Mouse (Mus musculus) embryonic stem cell, embryonic (primary cell): ENCODE measurements around the gene Rab25.

Experiments used
- CTCF ChIA-PET, 4 experiments: fragments of 300-600 bp in 2 of 4; fragments of 350-600 bp in 2 of 4; sonication (Branson Sonifier 250); formaldehyde crosslinking; loops; one replicate each; lab custom pipeline; 2022; ENCODE audit warnings: inconsistent platforms in 2 of 4; lab: Charles Lee
- POLR2A ChIA-PET, 4 experiments: fragments of 300-600 bp in 2 of 4; fragments of 350-600 bp in 2 of 4; sonication (Branson Sonifier 250); formaldehyde crosslinking; loops; one replicate each; lab custom pipeline; 2022; ENCODE audit warnings: antibody characterized with exemption in 4 of 4, inconsistent platforms in 1 of 4; lab: Charles Lee

Gene Rab25

DNA sequence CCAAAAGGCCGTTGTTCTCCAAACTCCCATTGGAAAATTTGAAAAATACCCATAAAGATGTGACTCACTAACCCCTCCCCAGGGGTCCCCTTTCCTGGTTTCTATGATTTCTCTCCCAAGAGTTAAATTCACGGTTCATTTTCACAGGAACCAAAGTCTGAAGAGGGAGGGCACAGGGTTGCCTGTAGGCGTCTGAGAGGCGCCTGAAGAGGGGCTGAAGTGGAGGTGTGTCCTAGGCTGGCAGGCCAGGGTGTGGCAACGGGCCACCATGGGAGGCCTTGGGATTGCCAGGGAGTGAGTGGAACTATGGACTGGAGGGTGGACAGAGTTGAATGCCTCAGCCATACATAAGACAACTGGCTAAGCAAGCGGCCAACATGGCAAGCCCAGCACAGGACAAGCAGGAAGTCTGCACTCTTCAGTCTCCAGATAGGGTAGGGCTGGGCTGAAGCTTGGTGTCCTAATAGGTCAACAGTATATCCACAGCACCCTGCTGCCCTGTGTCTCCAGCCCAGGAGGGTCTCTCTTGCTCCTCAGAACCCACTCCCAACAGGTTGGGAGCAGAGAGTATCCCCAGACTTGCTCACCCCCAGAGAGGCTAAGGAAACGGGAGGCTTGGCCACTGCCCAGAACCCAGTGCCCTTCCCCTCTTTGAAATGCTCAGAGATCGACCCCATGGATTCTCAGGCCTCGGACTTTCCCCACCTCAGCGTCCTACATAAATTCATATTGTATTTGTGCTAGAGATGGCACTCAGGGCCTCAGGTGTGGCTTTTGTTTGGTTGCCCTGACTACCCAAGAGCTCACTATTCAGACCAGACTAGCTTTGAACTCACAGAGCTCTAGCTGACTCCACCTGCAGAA is 33.6 kb downstream of the Rab25 start:
- CTCF ChIA-PET = interaction anchor here (0.6 to 15.7 kb wide), 9 partner anchors 9 to 375 kb away, joined by 3 to 199 read pairs (median 4); no protein-coding TSS in a partner anchor
- POLR2A ChIA-PET = interaction anchor here in 3 of 4 experiments (0.5 to 30.0 kb wide), 28 partner anchors 9 to 837 kb away, joined by 3 to 624 read pairs (median 6); partner anchors contain the start of genes Smg5 (in 2 of the 3), Tmem79 (in 2 of the 3), Pmf1 (in 1 of the 3) and Slc25a44 (in 1 of the 3)

DNA sequence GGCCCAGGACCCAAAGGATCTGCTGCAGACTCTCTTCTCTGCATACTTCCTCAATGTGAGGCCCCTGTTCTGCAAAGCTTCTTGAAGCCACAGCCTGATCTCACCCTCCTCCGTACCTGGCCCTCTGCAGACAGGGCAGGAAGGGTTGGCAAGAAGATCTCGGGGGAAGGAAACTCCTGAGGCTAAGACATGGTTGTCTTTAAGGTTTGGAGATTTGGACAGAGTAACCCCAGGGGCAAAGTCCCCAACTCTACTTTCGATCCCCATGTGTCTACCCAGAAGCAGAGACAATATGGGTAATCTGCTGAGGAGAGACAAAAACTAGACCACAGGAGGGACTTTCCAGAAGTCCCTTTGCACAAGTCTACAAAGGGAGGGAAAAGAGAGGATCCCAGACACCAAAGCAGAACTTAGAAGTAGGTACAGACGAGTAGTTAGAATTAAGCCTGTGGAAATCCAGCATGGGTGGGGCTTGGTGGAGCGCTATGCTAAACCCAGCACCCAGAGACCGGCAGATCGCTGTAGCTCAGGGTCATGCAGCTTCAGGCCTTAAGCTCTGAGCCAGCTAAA is 34.5 kb downstream of the Rab25 start:
- POLR2A ChIA-PET = interaction anchor here in 2 of 4 experiments (0.5 to 30.0 kb wide), 23 partner anchors 8 to 363 kb away, joined by 3 to 624 read pairs (median 12); partner anchors contain the start of genes Smg5 (in 2 of the 2), Tmem79 (in 2 of the 2), Mex3a (in 1 of the 2) and Pmf1 (in 1 of the 2)
- CTCF ChIA-PET = interaction anchor here in 2 of 4 experiments (1.5 to 15.7 kb wide), 4 partner anchors 8 to 27 kb away, joined by 5 to 199 read pairs (median 10); no protein-coding TSS in a partner anchor

DNA sequence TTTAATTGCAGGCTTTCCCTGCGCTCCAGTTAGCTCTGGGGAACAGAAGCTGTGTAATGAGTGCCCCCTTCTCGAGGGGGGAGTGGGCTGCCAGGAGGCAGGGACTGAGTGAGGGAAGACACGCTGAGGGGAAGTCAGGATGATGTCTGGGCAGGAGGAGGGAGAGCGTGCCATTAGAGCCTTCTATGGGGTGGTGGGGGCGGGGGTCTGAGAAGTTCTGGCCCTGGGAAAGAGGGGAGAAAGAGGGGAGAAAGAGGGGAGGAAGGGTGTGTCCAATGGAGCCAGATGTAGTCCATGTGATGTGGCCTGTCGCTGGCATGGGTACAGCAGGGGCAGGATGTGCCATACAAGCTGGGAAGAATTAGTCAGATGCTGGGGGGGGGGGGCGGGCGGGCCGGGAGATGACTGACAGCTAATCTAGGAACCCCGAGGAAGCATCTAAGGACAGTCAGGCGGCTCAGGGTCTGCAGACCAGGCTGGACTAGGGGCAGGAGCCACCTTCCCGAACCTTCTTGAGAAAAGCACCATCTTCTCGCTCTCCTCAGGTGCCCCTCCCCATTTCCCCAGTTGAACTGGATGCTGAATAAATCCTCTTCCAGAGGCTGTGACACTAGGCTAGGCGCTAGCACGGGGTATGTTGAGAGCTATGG is 35.1 kb downstream of the Rab25 start:
- CTCF ChIA-PET = interaction anchor here in 3 of 4 experiments (0.5 to 15.7 kb wide), 8 partner anchors 9 to 165 kb away, joined by 3 to 199 read pairs (median 4); no protein-coding TSS in a partner anchor
- POLR2A ChIA-PET = interaction anchor here in 3 of 4 experiments (0.5 to 30.0 kb wide), 35 partner anchors 7 to 363 kb away, joined by 3 to 624 read pairs (median 7); partner anchors contain the start of genes Pmf1 (in 3 of the 3), Mex3a (in 2 of the 3), Smg5 (in 2 of the 3) and Tmem79 (in 2 of the 3)

DNA sequence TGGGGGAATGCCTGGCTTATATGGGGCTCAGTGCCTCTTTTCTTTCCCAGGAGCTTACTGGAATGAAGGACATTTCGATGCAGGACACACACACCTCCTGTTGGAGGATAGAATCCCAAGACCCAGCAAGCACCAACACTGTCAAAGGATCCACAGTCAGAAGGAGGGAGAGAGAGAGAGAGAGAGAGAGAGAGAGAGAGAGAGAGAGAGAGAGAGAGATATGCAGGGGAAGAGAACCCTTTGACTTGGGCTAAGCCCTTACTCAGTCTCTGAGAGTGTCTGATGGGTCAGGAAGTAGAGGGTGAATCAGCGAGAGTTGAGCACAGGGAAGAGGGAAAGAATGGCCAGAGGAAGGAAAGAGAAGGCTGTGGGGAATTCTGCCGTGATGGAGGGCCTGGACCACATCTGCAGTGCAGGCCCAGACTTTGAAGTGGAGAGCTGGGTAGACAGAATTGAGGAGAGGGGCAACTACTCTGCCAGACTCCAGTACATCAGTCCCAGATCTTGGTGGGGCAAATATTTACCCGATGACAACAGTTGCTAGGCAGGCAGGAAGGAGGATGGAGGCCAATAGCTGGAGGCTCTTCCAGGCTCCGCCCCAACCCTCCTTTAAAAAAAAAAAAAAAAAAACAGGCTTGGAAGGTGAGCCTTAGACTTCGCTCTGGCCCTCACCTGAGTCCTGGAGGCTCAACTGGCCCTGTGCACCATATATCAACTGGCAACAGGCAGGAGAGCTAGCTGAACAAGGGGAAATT is 35.8 kb downstream of the Rab25 start:
- POLR2A ChIA-PET = interaction anchor here (0.6 to 30.0 kb wide), 45 partner anchors 9 to 362 kb away, joined by 3 to 624 read pairs (median 6); partner anchors contain the start of genes Pmf1 (in 3 of the 4), Mex3a (in 2 of the 4), Smg5 (in 2 of the 4) and Tmem79 (in 2 of the 4)

DNA sequence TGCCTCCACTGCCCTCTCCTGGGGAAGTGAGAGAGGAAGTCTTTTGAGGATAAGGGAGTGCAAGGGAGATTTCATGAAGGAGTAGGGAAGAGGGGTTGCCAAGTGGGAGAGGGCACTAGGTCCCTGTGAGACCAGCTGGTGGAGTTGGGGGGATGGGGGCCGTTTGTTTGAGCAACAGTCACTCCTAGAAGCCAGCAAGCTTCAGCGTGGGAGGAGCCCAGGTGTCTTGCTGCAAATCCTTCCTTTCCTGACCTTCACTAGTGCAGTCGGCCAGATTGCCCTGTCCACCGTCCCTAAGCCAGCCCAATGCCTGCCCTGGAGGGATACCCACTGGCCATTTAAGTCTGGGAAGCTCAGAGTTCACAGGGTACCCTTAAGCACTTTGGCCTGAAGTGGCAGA is 36.5 kb downstream of the Rab25 start:
- ChIA-PET POLR2A (interaction anchor here (0.5 to 30.0 kb wide), 21 partner anchors 8 to 353 kb away, joined by 3 to 624 read pairs (median 11); partner anchors contain the start of genes Pmf1 (in 3 of the 4), Smg5 (in 2 of the 4) and Tmem79 (in 2 of the 4)), CTCF (interaction anchor here in 1 of 4 experiments (3.2 to 15.7 kb wide), 2 partner anchors 10 to 25 kb away, joined by 10 to 199 read pairs; no protein-coding TSS in a partner anchor)

More for the DNA sequence above, 35.8 kb downstream of the Rab25 start:
- CTCF ChIA-PET = interaction anchor here (0.5 to 15.7 kb wide), 11 partner anchors 10 to 969 kb away, joined by 3 to 199 read pairs (median 4); no protein-coding TSS in a partner anchor

DNA sequence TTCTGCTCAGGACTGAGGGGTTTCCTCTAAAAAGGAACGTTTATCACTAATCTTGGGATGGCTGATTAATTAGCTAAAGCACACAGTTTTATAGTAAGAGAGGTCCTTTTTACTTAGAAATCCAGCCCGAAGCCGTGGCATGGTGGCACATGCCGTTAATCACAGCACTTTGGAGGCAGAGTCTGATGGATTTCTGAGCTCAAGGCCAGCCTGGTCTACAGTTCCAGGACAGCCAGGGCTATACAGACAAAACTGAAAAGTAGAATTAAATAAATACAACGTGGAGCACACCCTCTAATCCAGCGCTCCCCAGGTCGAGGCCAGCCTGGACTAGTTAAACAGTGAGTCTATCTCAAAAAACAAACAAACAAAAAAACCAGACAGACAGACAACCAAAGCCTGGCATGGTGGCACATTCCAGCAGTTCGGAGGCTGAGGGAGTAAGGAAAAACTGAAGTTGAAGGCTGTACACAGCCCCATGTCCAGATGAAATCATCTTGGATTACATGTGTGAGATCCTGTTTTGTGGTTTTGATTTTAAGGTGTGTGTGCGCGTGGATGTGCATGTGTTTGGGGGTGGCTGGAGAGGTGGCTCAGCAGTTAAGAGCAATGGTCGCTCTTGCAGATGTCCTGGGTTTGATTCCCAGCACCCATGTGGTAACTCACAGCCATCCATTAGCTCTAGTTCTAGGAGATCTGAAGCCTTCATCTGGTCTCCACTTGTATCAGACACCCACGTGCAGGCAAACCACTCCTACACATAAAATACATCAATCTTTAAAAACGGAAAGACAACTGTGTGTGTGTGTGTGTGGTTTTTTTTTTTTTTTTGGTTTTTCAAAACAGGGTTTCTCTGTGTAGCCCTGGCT is 37.4 kb downstream of the Rab25 start:
- ChIA-PET POLR2A (interaction anchor here (0.6 to 30.0 kb wide), 43 partner anchors 8 to 512 kb away, joined by 3 to 624 read pairs (median 6); partner anchors contain the start of genes Smg5 (in 2 of the 4), Ssr2 (in 2 of the 4), Tmem79 (in 2 of the 4) and Bglap (in 1 of the 4)), CTCF (interaction anchor here in 3 of 4 experiments (0.6 to 15.7 kb wide), 11 partner anchors 11 to 288 kb away, joined by 3 to 199 read pairs (median 6); partner anchors contain the start of gene Lamtor2 (in 1 of the 3))

DNA sequence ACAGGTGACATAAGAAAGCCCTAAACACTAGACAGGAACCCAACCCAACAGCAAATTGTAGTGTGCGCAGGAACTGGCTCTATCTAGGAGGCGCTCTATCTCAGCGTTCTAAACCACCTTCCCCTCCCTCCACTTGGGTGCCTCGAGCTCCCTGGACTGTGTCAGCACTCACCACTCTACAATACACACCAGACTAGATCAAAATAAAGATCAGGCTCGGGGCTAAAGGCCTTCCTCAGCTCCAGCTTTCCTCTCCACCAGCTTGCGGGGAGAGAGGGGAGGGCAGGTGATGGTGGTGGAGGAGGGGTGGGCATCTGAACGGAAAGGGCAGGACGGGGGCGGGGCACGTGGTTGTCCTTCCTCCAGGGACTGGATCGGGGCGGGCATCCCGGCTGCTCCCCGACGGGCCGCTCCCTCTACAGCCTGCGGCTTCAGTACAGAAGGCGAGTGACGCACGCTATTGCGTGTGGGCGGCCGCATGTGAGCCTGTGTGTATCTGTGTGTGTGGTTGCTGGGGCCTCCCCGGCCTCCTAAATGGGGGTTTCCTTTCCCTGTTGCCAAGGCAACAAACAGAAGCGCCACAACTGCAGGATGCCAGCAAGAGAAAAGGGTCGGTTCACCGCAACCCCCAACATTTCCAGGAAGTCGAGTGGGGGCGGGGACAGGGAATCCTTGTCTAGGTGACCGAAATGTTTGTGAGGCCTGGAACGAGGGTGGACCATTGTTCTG is 38.2 kb downstream of the Rab25 start, which contains the start of gene Lmna:
Gene Lmna (minus strand): TSS at position 265 of the 729 bp plus-strand sequence.
- ChIA-PET POLR2A (interaction anchor here (0.6 to 30.0 kb wide), 74 partner anchors 7 to 908 kb away, joined by 3 to 624 read pairs (median 4); partner anchors contain the start of genes Ssr2 (in 3 of the 4), Slc25a44 (in 2 of the 4), Smg5 (in 2 of the 4) and Tmem79 (in 2 of the 4)), CTCF (interaction anchor here (0.6 to 1.5 kb wide), 35 partner anchors 10 to 226 kb away, joined by 3 to 21 read pairs (median 4); partner anchors contain the start of genes Bglap2 (in 1 of the 4), Cct3 (in 1 of the 4), Lamtor2 (in 1 of the 4) and Rab25 (in 1 of the 4))

DNA sequence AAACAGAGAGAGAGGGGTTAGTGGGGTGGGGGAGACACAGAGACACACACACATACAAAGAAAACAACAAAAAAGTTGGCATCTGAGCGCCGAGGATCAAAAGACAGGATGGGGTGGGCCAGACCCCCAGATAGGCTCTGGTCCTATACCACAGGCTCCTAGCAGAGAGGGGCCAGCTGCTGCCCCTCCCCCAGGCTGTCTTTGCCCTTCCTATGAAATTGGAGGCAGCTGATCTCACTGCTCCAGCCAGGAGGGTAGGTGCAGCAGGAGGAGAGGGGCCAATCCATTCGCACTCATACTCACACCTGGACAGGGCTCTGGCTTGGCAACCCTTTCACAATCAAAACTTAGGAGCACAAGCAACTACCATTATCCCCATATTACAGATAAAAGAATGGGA is 38.9 kb downstream of the Rab25 start:
- CTCF ChIA-PET = interaction anchor here (0.6 to 1.5 kb wide), 36 partner anchors 9 to 225 kb away, joined by 3 to 21 read pairs (median 4); partner anchors contain the start of genes Bglap2 (in 1 of the 4), Cct3 (in 1 of the 4), Lamtor2 (in 1 of the 4) and Rab25 (in 1 of the 4)
- POLR2A ChIA-PET = interaction anchor here (0.5 to 30.0 kb wide), 65 partner anchors 7 to 909 kb away, joined by 3 to 624 read pairs (median 4); partner anchors contain the start of genes Ssr2 (in 3 of the 4), Smg5 (in 2 of the 4), Tmem79 (in 2 of the 4) and Cks1b (in 1 of the 4)

DNA sequence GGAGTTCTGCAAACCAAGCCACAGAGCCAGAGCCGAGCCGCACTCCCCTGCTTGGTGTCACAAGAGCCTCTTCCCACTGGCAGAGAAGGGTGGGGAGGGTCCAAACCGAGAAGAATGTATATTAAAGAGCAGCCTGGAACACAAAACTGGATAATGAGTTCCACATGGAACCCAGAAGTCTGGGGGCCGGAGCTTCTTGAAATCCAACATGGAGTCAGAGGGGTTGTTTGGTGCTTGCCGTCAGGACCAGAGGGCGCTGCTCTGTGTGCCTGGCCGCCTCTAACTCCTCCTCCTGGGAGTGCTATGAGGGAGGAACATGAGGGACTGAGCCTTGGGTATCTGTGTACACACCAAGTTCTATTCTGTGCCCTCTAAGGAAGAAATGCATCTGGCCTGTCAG is 42.3 kb downstream of the Rab25 start:
- ChIA-PET POLR2A (interaction anchor here in 3 of 4 experiments (0.6 to 30.0 kb wide), 32 partner anchors 7 to 209 kb away, joined by 3 to 624 read pairs (median 5); partner anchors contain the start of genes Pmf1 (in 2 of the 3), Smg5 (in 2 of the 3), Tmem79 (in 2 of the 3) and Cct3 (in 1 of the 3)), CTCF (interaction anchor here (0.6 to 2.6 kb wide), 15 partner anchors 9 to 110 kb away, joined by 3 to 13 read pairs (median 5); partner anchors contain the start of gene Pmf1 (in 1 of the 4))

DNA sequence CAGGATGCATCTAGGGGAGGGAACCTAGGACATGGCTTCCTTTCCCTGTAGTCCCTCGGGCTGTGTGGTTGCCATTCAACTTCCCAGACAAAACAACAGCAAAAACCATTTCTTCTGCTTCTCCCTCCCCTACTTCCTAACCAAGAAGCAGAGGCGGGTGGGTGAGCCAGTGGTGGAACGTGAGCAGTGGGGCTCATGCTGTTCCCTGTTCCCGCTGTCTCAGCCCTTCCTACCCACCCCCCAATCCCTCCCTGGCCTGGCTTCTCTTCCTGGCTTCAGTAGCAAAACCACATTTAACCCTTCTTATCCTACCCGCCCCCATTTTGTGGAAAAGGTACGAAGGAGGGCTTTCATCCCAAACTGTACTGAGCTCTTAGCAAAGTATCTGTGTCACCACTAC is 43.0 kb downstream of the Rab25 start:
- CTCF ChIA-PET = interaction anchor here (0.6 to 2.6 kb wide), 16 partner anchors 10 to 111 kb away, joined by 3 to 13 read pairs (median 5); partner anchors contain the start of gene Pmf1 (in 1 of the 4)
- POLR2A ChIA-PET = interaction anchor here in 3 of 4 experiments (0.6 to 30.0 kb wide), 31 partner anchors 8 to 254 kb away, joined by 3 to 624 read pairs (median 6); partner anchors contain the start of genes Lamtor2 (in 2 of the 3), Pmf1 (in 2 of the 3), Smg5 (in 2 of the 3) and Tmem79 (in 2 of the 3)

DNA sequence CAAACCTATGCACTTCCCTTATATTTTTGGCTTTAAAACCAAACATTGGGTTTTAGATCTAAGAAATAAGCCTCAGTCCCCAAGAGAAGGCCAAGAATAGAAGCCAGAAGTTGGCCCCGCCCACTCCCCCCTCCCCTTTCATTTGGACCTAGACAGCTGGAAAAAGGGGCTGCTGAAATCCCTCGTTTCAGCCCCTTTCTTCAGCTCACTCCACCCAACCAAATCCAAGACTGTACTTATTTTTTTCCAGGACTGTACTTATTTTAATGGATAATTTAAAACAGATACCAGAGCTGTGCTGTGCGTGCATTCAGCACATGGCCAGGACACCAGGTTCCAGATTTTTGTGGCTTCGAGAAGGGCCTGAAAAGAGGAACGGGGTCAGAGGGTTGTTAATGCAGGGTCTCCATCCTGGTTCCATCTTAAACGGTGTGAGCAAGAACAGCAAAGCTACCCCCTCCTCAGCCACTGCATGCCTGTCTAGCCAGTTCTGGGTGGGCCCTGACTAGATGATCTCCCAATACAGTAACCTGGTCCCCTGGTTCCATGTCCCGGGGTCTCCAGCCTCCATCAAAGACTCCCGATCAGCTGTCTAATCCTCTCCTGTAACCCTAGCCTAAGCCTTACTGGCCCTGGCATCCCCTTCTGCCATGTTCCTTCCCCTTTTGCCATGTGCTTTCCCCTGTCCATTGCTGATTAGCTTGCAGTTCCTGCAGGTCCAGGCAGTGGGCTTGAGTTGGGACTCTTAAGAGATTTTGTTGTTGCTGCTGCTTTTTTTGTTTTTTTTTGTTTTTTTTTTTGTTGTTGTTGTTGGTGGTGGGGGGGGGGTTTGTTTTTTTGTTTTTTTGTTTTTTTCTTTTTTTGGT is 44.0 kb downstream of the Rab25 start:
- ChIA-PET POLR2A (interaction anchor here in 3 of 4 experiments (0.6 to 30.0 kb wide), 27 partner anchors 8 to 255 kb away, joined by 3 to 624 read pairs (median 6); partner anchors contain the start of genes Lamtor2 (in 2 of the 3), Lmna (in 1 of the 3), Mex3a (in 1 of the 3) and Pmf1 (in 1 of the 3)), CTCF (interaction anchor here in 2 of 4 experiments (0.6 to 3.4 kb wide), 7 partner anchors 18 to 112 kb away, joined by 3 to 17 read pairs (median 3); no protein-coding TSS in a partner anchor)

DNA sequence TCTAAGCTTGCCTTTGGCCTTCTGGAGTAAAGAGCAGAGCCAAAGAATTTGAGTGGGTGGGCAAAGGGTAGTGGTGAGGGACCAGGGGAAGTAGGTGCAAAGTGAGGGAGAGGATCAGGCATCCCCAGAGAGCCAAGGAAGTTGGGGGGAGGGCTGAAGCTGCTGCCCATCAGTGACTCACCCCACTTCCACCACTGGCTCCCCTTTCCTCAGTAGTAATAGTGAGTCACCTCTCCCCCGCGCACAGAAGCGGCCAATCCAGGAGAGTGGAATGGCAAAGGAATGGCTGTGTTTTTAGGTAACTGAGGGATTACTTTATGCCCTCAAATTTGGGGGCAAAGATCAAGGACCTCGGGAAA is 44.6 kb downstream of the Rab25 start:
- ChIA-PET CTCF (interaction anchor here in 3 of 4 experiments (0.7 to 3.4 kb wide), 5 partner anchors 18 to 53 kb away, joined by 3 to 17 read pairs (median 4); no protein-coding TSS in a partner anchor), POLR2A (interaction anchor here in 3 of 4 experiments (0.6 to 30.0 kb wide), 25 partner anchors 8 to 361 kb away, joined by 3 to 624 read pairs (median 3); partner anchors contain the start of genes Lamtor2 (in 2 of the 3), Lmna (in 1 of the 3), Mef2d (in 1 of the 3) and Mex3a (in 1 of the 3))
